Mouse (Mus musculus): ENCODE measurements around the gene P3h3. TPM values are rescaled to one million over a fixed set of nuclear protein-coding genes. Genes with fewer than 3 reads are reported as not detected.
"Not testable (repeated sequence)": the region's sequence is repeated elsewhere in the genome, so short reads cannot be mapped to it uniquely, and the experiment has no call there.

Gene P3h3
- total RNA-seq, 2 experiments from 2014 or later, result 7.5 to 7.9 TPM

DNA sequence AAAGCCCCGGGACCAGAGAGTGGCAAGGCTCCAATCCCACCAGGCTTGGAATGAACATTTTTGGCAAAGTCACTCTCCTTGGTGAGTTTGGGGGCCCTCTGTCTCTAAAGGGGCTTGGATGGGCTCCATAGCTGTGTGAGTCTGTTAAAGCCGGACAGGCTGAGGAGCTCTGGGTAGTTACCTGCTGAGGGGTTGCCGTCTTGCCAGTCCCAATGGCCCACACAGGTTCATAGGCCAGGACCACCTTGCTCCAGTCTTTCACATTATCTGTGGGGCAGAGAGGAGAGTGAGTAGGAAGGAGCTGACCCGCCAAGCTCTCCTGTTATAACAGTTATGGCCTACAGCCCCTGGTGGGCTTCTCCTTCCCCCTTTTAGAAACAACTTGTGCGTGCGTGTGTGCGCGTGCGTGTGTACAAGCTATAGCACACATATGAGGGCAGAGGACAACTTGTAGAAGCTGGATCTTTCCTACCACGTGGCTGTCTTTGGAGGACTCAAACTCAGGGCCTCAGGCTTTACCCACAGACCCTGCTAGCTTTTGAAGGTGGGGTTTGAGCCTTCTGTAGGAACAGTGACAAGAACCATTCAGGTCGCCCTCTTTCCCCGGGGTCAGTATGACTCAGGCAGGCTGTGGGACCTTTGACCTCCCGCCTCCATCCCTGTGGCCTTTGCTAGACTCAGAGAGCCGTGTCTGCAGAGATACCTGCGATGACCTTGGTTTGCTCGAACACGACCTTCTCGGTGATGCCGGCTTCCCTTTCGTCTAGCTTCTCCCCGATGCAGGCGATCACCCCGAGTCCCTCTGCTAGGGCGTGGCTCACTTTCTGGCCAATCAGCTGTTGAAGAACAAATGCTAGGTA is 45.6 kb downstream of the P3h3 start:
- intact Hi-C loops (cut with DNase I), result no loop called here
- no peak for DNase-seq

DNA sequence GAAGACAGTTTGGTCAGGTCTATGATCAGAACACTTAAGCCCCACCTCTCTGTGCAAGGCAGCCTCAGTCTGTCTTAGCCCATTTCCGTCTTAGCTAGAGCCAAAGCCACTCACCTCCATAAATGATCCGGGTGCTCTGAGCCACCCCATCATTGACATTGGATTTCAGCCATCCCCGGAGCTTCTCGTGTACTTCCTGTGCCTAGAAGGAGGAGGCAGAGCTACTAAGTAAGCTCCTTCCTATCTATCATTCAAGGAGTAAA is 46.2 kb downstream of the P3h3 start:
- intact Hi-C loops (cut with DNase I), result no loop called here
- DNase-seq, result no peak

DNA sequence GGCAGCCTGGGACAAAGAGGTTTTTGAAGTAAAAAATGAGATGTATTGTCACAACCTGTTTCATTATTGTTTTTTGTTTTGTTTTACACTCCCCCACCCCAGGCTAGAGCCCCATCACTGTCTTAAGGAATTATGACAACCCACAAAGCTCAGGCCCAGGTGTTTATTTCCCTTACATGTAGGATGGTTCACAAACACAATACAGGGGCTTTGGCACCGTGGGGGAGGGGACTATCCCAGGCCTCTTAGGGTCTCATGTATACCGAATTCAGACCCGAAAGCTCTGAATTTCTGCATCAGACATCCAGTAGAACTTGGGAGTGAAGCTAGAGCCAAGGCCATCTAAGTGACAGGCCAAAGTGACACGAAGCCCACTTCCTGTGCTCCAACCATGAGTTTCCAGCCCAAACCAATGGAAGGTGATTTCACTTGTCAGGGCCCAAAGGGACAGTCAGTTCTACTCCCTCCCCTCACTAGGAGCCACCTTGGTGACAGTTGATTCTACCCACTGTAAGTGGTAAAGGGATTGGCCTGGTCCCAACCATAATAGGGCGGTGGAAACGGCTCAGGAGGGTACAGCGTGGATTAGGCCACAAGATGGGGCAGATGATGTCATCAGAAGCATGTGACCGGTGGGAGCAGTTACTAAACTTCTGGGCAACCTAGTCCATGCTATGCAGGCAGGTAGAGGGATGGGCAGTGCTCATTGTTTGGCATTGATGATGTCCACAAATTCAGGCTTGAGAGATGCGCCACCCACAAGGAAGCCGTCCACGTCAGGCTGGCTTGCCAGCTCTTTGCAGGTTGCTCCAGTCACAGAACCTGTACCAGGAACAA is 46.8 kb downstream of the P3h3 start:
- intact Hi-C loops (cut with DNase I); DNase-seq: not testable (repeated sequence)

- no peak for DNase-seq
- intact Hi-C loops (cut with DNase I), result no loop called here
Measured at GRCm38 (mm10) chr6:124809775-124810538, 47.6 kb downstream of the P3h3 start.

GRCm38 (mm10) chr6:124809052-124809774 is 48.3 kb downstream of the P3h3 start:
- peak; percentile 80 to 83 for DNase-seq
- intact Hi-C loops (cut with DNase I), result no loop called here

DNA sequence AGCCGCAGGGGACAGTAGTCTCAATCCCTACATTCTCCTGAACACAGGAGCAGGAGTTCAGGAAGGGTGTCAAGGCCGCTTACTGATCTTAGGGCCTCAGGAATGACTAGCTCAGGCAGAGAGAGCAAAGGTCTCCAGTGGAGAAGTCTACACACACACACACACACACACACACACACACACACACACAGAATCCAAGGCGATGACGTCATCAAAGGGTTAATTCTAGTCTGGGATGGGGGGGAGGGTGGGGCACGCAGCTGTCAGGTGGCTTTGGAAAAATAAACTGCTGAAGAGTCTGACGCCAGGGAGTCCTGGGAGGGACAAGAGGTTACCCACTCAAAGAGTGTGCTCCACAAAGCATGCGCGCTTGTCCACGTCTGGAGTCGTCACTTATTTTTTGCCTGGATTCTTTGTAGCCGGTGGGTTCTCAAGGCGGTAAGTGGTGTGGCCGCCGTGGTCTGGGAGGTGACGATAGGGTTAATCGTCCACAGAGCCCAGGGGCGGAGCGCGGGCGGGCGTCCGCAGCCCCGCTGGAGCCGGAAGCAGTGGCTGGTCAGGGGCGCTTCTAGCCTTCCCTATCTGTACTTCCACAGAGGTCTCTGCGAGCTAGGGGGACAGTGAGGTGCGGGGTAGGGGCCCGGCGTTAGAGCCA is 49.1 kb downstream of the P3h3 start, which contains the start of gene Spsb2:
Gene Spsb2 (plus strand): TSS at position 304 of the 655 bp plus-strand sequence.
- intact Hi-C loops (cut with DNase I), result no loop called here
- DNase-seq, result peak; percentile 70 to 77

DNA sequence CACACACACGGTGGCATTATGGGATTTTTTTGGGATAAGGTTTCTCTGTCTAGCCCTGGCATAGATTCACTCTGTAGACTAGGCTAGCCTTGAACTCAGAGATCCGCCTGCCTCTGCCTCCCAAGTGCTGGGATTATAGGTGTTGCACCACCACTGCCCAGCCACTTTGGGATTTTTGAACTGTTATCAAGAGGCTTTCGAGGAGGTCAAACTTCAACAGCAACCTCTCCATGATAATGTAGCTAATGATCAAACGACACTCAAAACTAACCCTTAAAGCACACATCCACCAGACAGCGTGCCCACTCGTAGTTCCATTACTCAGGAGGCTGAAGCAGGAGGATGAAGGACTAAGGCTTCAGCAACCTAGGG is 49.6 kb downstream of the P3h3 start:
- intact Hi-C loops (cut with DNase I), result no loop called here
- no peak for DNase-seq

GRCm38 (mm10) chr6:124807366-124807765 is 50.2 kb downstream of the P3h3 start:
- intact Hi-C loops (cut with DNase I), result no loop called here
- no peak for DNase-seq

DNA sequence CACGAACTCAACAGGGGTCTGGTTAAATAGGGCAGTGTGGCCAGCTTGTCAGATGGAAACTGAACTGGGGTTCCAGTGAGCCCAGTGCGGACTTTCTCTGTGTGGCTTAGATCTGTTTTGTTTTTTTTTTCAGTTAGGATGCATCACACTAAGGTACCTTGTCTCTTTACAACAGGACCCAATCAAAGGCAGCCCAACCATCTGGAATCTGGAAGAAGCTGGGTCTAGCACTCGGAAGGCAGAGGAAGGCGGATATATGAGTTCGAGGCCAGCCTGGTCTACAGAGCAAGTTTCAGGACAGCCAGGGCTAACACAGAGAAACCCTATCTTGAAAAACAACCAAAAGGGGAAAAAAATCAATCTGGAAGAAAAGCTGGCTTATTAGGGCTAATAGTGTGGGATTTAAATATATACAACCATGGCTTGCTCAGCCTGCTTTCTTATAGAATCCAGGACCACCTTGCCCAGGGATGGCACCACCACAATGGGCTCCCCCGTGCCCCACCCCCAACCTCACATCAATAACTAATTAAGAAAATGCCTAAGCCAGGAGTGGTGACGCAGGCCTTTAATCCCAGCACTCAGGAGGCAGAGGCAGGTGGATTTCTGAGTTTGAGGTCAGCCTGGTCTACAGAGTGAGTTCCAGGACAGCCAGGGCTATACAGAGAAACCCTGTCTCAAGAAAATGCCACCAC is 51.0 kb downstream of the P3h3 start:
- DNase-seq, result no peak
- intact Hi-C loops (cut with DNase I), result no loop called here

DNA sequence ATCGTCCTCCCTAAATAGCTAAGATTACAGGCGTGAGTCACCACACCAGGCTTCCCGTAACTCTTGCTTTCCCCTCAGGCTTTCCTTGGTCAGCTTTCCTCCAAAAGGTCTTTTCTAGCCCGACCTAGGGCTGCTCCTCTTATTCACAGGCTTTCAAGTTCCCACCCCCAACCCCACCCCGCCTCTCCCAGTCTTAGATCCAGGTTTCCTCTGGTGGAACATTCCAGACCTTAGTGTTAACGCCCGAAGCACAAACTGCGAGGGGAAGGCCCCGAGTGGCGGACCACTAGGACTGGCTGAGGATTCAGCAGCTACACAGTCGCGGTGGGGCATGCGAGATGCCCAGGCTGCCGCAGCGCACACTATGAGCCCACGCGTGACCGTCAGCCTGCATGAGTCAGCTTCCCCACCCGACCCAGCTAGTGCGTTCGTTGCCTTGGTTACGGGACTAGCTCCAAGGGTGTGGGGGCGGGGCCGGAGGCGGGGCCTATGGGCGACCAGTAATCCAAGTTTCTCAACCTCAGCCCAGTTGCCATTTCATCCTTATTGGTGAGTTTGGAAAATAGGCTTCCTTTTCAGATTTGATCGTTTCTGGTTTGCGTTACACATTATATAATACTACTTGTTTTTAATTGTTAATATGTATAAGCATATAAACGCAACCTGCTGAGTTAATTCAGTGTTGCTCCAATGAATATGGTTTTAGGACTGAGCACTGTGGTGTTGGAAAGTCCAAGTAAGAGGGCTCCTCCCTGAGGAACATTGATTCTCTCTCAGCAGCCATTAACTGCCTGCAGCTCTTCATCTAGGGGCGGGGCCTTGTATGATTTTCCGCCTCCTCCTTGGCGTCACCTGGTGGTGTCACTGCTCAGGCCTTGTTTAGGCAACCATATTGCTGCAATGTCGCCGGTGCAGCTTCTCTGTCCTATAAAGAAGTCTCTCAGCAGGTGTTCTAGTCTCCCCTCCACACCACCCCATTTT is 51.9 kb downstream of the P3h3 start:
- intact Hi-C loops (cut with DNase I), result no loop called here

DNA sequence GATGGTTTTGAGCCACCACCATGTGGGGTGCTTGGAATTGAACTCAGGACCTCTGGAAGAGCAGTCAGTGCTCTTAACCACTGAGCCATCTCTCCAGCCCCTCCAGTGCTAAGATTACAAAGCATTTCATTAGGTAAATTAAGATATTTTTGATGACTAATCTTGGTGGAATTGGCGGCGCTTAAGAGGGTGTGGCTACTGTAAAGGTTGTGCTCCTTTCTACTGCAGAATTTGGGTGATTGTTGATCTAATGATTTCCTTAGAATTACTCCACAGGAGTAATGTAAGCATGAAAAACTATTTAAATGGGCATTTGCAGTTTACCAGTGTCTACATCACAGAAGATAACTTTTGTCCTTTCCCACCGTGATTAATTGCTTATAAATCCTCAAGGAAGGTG is 53.2 kb downstream of the P3h3 start:
- intact Hi-C loops (cut with DNase I), result no loop called here

More for the DNA sequence above, 51.9 kb downstream of the P3h3 start:
- DNase-seq, result peak; percentile 95 to 96

GRCm38 (mm10) chr6:124803691-124804090 is 53.9 kb downstream of the P3h3 start:
- intact Hi-C loops (cut with DNase I); DNase-seq: not testable (repeated sequence)

More for the DNA sequence above, 53.2 kb downstream of the P3h3 start:
- DNase-seq, result no peak

- intact Hi-C loops (cut with DNase I), result no loop called here
- DNase-seq, result no peak
Measured at GRCm38 (mm10) chr6:124803061-124803460, 54.5 kb downstream of the P3h3 start.

- DNase-seq; intact Hi-C loops (cut with DNase I): not testable (repeated sequence)
Measured at GRCm38 (mm10) chr6:124802400-124802799, 55.2 kb downstream of the P3h3 start.

DNA sequence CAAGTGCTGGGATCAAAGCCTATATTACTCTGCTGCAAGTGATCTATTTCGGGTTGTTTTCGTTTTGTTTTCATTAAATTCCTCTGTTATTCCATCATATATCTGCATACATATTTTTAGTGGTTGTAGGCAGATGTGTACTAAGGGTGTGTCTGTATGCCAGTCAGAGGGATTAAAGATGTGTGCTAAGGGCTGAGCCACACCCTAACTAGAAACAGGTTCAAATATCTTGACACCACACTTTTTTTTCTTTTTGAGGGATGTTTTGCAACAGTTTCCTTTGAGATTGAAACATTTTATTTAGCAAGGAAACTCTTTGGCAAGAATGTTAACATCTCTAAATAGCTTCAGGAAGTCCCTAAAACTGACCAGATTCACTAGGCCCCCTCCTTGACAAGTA is 61.4 kb downstream of the P3h3 start:
- intact Hi-C loops (cut with DNase I), result no loop called here
- no peak for DNase-seq

DNA sequence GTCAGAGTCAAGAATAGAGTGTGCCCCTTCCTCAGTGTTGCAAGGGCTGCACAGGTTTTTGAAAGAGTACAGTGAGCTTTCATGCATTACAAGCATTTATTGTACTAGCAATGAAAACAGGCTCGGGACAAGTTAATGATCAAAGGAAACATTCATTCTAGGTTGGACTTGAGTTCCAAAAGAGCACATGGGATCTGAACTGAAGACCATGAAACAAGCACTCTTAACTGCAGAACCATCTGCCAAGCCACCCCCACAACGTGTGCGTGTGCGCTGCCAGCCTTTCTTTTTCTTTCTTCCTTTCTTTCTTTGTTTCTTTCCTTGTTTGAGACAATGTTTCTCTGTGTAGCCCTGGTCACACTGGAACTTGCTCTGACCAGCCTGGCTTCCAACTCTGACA is 61.8 kb downstream of the P3h3 start:
- intact Hi-C loops (cut with DNase I), result no loop called here
- no peak for DNase-seq

DNA sequence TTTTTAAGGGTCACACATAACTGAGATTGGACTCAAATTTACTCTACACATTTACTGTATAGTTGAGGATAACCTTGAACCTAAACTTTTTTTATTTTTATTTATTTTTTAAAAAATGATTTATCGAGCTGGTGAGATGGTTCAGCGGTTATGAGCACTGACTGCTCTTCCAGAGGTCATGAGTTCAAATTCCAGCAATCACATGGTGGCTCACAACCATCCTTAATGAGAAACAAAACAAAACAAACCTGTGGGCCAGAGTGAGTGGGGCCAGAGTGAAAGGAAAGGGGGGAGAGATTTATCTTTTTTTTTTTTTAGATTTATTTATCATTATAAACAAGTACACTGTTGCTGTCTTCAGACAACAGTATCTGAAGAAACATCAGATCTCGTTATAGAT is 65.6 kb downstream of the P3h3 start:
- DNase-seq, result no peak
- intact Hi-C loops (cut with DNase I), result no loop called here
